In genomic region chr7:49418841-49419240, GRCm38 (mm10) we compare ENCODE assay signal across 31 mouse cellular contexts.
DNase-seq lines count a peak whose midpoint lies in the region; ATAC-seq and TF ChIP-seq lines count a peak whose summit lies in the region.
"Had no signal": no experiment of that assay in that cellular context is flagged by ENCODE, and none has a peak within 500 bp of the region (broad histone marks: within the 10 kb centered on the region; RNA-seq: fewer than 3 reads in every experiment).

No protein-coding gene starts in this region.

- peaks cover 49% of the 10 kb centered on the region for H3K4me1 ChIP-seq in embryonic facial prominence, embryonic 13.5 days
- peaks cover 34% of the 10 kb centered on the region for H3K4me1 ChIP-seq in limb, embryonic 15.5 days
- H3K4me1 ChIP-seq: forebrain, embryonic 12.5 days; liver, embryonic 12.5 days; megakaryocyte, embryonic 14.5 days; midbrain, embryonic 12.5 days; stomach, embryonic 15.5 days had no signal

- peak; percentile 71 for DNase-seq in gastrocnemius, adult 2 months
- DNase-seq in gastrocnemius, postnatal 10 days, result no peak
- DNase-seq in brain, adult 2 months (ENCODE audit: low read depth, low spot score), result peak; percentile 60
- no peak for DNase-seq in heart, postnatal 14 days
- DNase-seq: adrenal gland, adult 2 months; adrenal gland, postnatal 36 days; B cell, adult 2 months; cerebellum, adult 8-10 months; cerebellum, postnatal 25 days; heart, adult 2 months; heart, postnatal 10 days; kidney, adult 8-10 months; kidney, postnatal 10 days; layer of hippocampus, postnatal 36 days; left cerebral cortex, postnatal 4 days; liver, postnatal 0 days; lung, postnatal 4 days; right cerebral cortex, postnatal 14 days had no signal

- H3K9me3 ChIP-seq in embryonic facial prominence, embryonic 13.5 days, result no peaks in the 10 kb centered on the region
- H3K9me3 ChIP-seq in limb, embryonic 15.5 days, result no peaks in the 10 kb centered on the region
- H3K9me3 ChIP-seq: forebrain, embryonic 12.5 days; heart, embryonic 13.5 days; liver, embryonic 12.5 days; midbrain, embryonic 12.5 days; neural tube, embryonic 13.5 days; stomach, embryonic 15.5 days had no signal

- no peak for TF ChIP-seq CTCF in gastrocnemius, adult 2 months (IDR thresholded peaks at IDR 0.05)

- H3K4me3 ChIP-seq in gastrocnemius, adult 2 months, result no peak overlapping the region
- H3K4me3 ChIP-seq in embryonic facial prominence, embryonic 13.5 days, result no peak overlapping the region
- H3K4me3 ChIP-seq in limb, embryonic 15.5 days, result no peak overlapping the region
- H3K4me3 ChIP-seq: erythroblast, embryonic 14.5 days; forebrain, embryonic 12.5 days; heart, adult 2 months; heart, embryonic 13.5 days; liver, embryonic 12.5 days; megakaryocyte, embryonic 14.5 days; midbrain, embryonic 12.5 days; neural tube, embryonic 13.5 days; stomach, embryonic 15.5 days had no signal

- no peak overlapping the region for H3K9ac ChIP-seq in embryonic facial prominence, embryonic 13.5 days
- H3K9ac ChIP-seq in limb, embryonic 15.5 days, result no peak overlapping the region
- H3K9ac ChIP-seq: forebrain, embryonic 12.5 days; heart, embryonic 13.5 days; liver, embryonic 12.5 days; liver, postnatal 0 days; midbrain, embryonic 12.5 days; neural tube, embryonic 13.5 days; stomach, embryonic 15.5 days had no signal

- H3K27me3 ChIP-seq in embryonic facial prominence, embryonic 13.5 days, result no peaks in the 10 kb centered on the region
- H3K27me3 ChIP-seq in limb, embryonic 15.5 days, result no peaks in the 10 kb centered on the region
- H3K27me3 ChIP-seq: heart, embryonic 13.5 days; liver, embryonic 12.5 days; megakaryocyte, embryonic 14.5 days; midbrain, embryonic 12.5 days; neural tube, embryonic 13.5 days; stomach, embryonic 15.5 days had no signal

- intact Hi-C loops in gastrocnemius, adult 2 months (cut with DNase I), result no loop called here
- intact Hi-C loops in heart, postnatal 14 days (cut with DNase I), result no loop called here

- H3K27ac ChIP-seq in gastrocnemius, adult 2 months, result peak overlapping the region; percentile 46; the same call in 1 of the 2 replicates
- H3K27ac ChIP-seq in embryonic facial prominence, embryonic 13.5 days, result peak overlapping the region; percentile 39; the same call in 1 of the 2 replicates
- H3K27ac ChIP-seq in limb, embryonic 15.5 days, result peak overlapping the region; percentile 72
- H3K27ac ChIP-seq: forebrain, embryonic 12.5 days; heart, adult 2 months; heart, embryonic 13.5 days; hindbrain, postnatal 0 days; liver, embryonic 12.5 days; midbrain, embryonic 12.5 days; neural tube, embryonic 13.5 days; stomach, embryonic 15.5 days had no signal

- 38% methylated on average over 13 of the region's 13 CpGs for WGBS in embryonic facial prominence, embryonic 13.5 days
- 27% methylated on average over 13 of the region's 13 CpGs for whole genome bisulfite sequencing in limb, embryonic 15.5 days

- no peak for ATAC-seq in embryonic facial prominence, embryonic 13.5 days (ENCODE audit: insufficient number of reproducible peaks, insufficient read depth, low FRiP score, low TSS enrichment, low read depth)
- peak; percentile 68; the same call in 1 of the 2 replicates for ATAC-seq in limb, embryonic 15.5 days (ENCODE audit: insufficient number of reproducible peaks, low FRiP score, low TSS enrichment, low read depth)
- ATAC-seq: activated CD4-positive, CD25-positive, alpha-beta regulatory T cell, adult 4 months; hindbrain, postnatal 0 days; intestine, embryonic 16.5 days; liver, embryonic 12.5 days; liver, postnatal 0 days had no signal

- no peak overlapping the region for H3K4me2 ChIP-seq in embryonic facial prominence, embryonic 13.5 days
- H3K4me2 ChIP-seq in limb, embryonic 15.5 days, result no peak overlapping the region
- H3K4me2 ChIP-seq: forebrain, embryonic 12.5 days; heart, embryonic 13.5 days; liver, embryonic 12.5 days; midbrain, embryonic 12.5 days; neural tube, embryonic 13.5 days; stomach, embryonic 15.5 days had no signal

- no peaks in the 10 kb centered on the region for H3K36me3 ChIP-seq in embryonic facial prominence, embryonic 13.5 days
- H3K36me3 ChIP-seq in limb, embryonic 15.5 days, result no peaks in the 10 kb centered on the region
- H3K36me3 ChIP-seq: forebrain, embryonic 12.5 days; liver, embryonic 12.5 days had no signal

Comparison
In these comparisons a context has a peak if more than half of its experiments do, and no peak if none do; other contexts are left out.
1. DNase-seq: peak in gastrocnemius, adult 2 months (single experiment) and brain, adult 2 months (single experiment); none in gastrocnemius, postnatal 10 days (single experiment) and heart, postnatal 14 days (0 of 2).
2. Peak in every context shown above with its lines, with median percentiles within 50 percentile points of each other: H3K27ac ChIP-seq.